Mouse (Mus musculus) CH12.LX (cell line): ENCODE measurements around the gene Adam15.

ENCODE experiments used
- BHLHE40 ChIP-seq: IDR thresholded peaks from 2 replicates; pipeline ENCODE4 v1.6.1; 2011; ENCODE audit warnings: mild to moderate bottlenecking, low read depth, low read length, improper control_type of control experiment
- EP300 ChIP-seq: IDR thresholded peaks from 2 replicates; pipeline ENCODE4 v1.6.1; 2011; ENCODE audit warnings: low read length, improper control_type of control experiment

GRCm38 (mm10) chr3:89331561-89331960, 18.2 kb downstream of the Adam15 start:
- no peak for TF ChIP-seq BHLHE40
- TF ChIP-seq EP300: no peak
